ENCODE assay signal across 13 mouse cellular contexts in the genomic region with DNA sequence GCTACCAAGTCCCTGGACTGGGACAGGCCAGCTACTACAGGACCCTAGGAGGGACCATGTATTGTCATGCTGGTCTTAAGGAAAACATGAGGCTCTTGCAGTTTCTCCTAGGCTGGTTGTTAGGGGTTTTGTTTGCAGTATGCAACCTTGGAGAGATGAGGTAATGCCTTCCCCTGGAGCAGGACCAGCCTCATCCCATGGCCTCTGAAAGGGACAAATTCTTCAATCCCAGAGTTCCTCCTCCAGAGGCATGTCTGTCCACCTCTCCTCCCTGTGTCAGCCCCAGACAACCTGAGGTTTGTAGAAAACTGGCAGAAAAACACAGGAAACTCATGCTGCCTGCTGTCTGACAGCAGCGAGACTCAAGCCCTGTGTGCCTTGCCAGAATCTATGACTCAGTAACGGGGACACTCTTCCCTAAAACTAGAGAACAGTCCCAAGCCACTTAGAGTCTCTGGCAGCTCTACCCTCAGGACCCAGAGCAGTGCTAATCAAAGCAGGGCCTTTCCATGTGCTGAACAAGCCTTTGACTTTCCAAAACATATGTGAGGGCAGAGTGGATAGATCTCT. TPM values are rescaled to one million over a fixed set of nuclear protein-coding genes. Genes with fewer than 3 reads are reported as not detected.
DNase-seq lines count a peak whose midpoint lies in the region; ATAC-seq lines count a peak whose summit lies in the region.
"Had no signal": no experiment of that assay in that cellular context is flagged by ENCODE, and none has a peak within 500 bp of the region (broad histone marks: within the 10 kb centered on the region; RNA-seq: fewer than 3 reads in every experiment).

No protein-coding gene starts in this region.

- H3K4me2 ChIP-seq in embryonic facial prominence, embryonic 15.5 days (replicated peaks), result no peak overlapping the region
- H3K4me2 ChIP-seq: limb, embryonic 13.5 days; lung, embryonic 15.5 days; midbrain, embryonic 15.5 days; neural tube, embryonic 15.5 days; stomach, embryonic 15.5 days had no signal

- intact Hi-C loops in heart, postnatal 36 days (cut with DNase I), result no loop called here

- DNase-seq in heart, adult 18-20 months, result peak; percentile 56 to 75
- no peak for DNase-seq in heart, embryonic 10.5 days (ENCODE audit: low spot score)
- peak; percentile 79 for DNase-seq in adipocyte (ENCODE audit: low spot score)
- peak; percentile 24 to 49 for DNase-seq in heart, postnatal 36 days
- no peak for DNase-seq in testis, postnatal 10 days (ENCODE audit: low spot score)
- DNase-seq: right cerebral cortex, postnatal 14 days had no signal

- no peaks in the 10 kb centered on the region for H3K36me3 ChIP-seq in heart, embryonic 10.5 days
- H3K36me3 ChIP-seq in embryonic facial prominence, embryonic 15.5 days, result no peaks in the 10 kb centered on the region
- H3K36me3 ChIP-seq: limb, embryonic 13.5 days; lung, embryonic 15.5 days; midbrain, embryonic 15.5 days; neural tube, embryonic 15.5 days; stomach, embryonic 15.5 days had no signal

- 58% methylated on average over 2 of the region's 2 CpGs for WGBS in heart, embryonic 10.5 days
- WGBS in embryonic facial prominence, embryonic 15.5 days, result 28% methylated on average over 2 of the region's 2 CpGs

- no peak overlapping the region for H3K9ac ChIP-seq in embryonic facial prominence, embryonic 15.5 days
- H3K9ac ChIP-seq: limb, embryonic 13.5 days; lung, embryonic 15.5 days; midbrain, embryonic 15.5 days; neural tube, embryonic 15.5 days; stomach, embryonic 15.5 days had no signal

- no peaks in the 10 kb centered on the region for H3K27me3 ChIP-seq in heart, embryonic 10.5 days (ENCODE audit: insufficient read depth, poor library complexity, severe bottlenecking)
- no peaks in the 10 kb centered on the region for H3K27me3 ChIP-seq in embryonic facial prominence, embryonic 15.5 days
- H3K27me3 ChIP-seq: limb, embryonic 13.5 days; lung, embryonic 15.5 days; midbrain, embryonic 15.5 days; neural tube, embryonic 15.5 days; stomach, embryonic 15.5 days had no signal

- peak; percentile 43; the same call in 1 of the 2 replicates for ATAC-seq in embryonic facial prominence, embryonic 15.5 days (ENCODE audit: insufficient number of reproducible peaks, low FRiP score, low TSS enrichment, low read depth)
- no peak for ATAC-seq in granulocyte monocyte progenitor cell, adult 5-6 weeks (replicated peaks; ENCODE audit: poor library complexity, severe bottlenecking)
- ATAC-seq: midbrain, embryonic 15.5 days had no signal

- no peaks in the 10 kb centered on the region for H3K4me1 ChIP-seq in heart, embryonic 10.5 days
- H3K4me1 ChIP-seq in embryonic facial prominence, embryonic 15.5 days, result peaks cover 11% of the 10 kb centered on the region; the same call in 1 of the 2 replicates
- H3K4me1 ChIP-seq: midbrain, embryonic 15.5 days; neural tube, embryonic 15.5 days; stomach, embryonic 15.5 days had no signal

- H3K27ac ChIP-seq in heart, embryonic 10.5 days, result no peak overlapping the region
- peak overlapping the region; percentile 28; the same call in 1 of the 2 replicates for H3K27ac ChIP-seq in embryonic facial prominence, embryonic 15.5 days (replicated peaks)
- H3K27ac ChIP-seq: limb, embryonic 13.5 days; lung, embryonic 15.5 days; midbrain, embryonic 15.5 days; neural tube, embryonic 15.5 days; stomach, embryonic 15.5 days had no signal

- H3K9me3 ChIP-seq in heart, embryonic 10.5 days, result no peaks in the 10 kb centered on the region
- no peaks in the 10 kb centered on the region for H3K9me3 ChIP-seq in embryonic facial prominence, embryonic 15.5 days (replicated peaks)
- H3K9me3 ChIP-seq: limb, embryonic 13.5 days; lung, embryonic 15.5 days; midbrain, embryonic 15.5 days; neural tube, embryonic 15.5 days; stomach, embryonic 15.5 days had no signal

- H3K4me3 ChIP-seq in heart, embryonic 10.5 days, result no peak overlapping the region
- H3K4me3 ChIP-seq in embryonic facial prominence, embryonic 15.5 days (replicated peaks), result no peak overlapping the region
- H3K4me3 ChIP-seq: limb, embryonic 13.5 days; lung, embryonic 15.5 days; midbrain, embryonic 15.5 days; neural tube, embryonic 15.5 days; stomach, embryonic 15.5 days had no signal

RNA-seq across cellular contexts. Expression of gene Eps8, which starts 36.0 kb away (rescaled TPM):
- total RNA-seq in heart, adult 18-20 months (2021), result 10 to 100 TPM; 11.4 to 13.5 TPM
- polyA plus RNA-seq in heart, embryonic 10.5 days (2016; fragmentation: Nextera tagmentation; extraction: Ambion mirVana), result 14.9 and 16.3 TPM in 2 replicates
- polyA plus RNA-seq in embryonic facial prominence, embryonic 15.5 days (2015; fragmentation: Nextera tagmentation; extraction: Ambion mirVana), result 30.9 and 31.8 TPM in 2 replicates
- 10 to 100 TPM; 12.8 to 14.1 TPM for total RNA-seq in heart, postnatal 36 days (2021)
- total RNA-seq in granulocyte monocyte progenitor cell, adult 5-6 weeks (2014; fragmentation: Nextera tagmentation), result 1.3 and 2.1 TPM in 2 replicates
- total RNA-seq in granulocyte monocyte progenitor cell, adult 5-6 weeks (2017), result 2.8 and 3.9 TPM in 2 replicates

RNA-seq across cellular contexts. Expression of gene Strap, which starts 44.2 kb away (rescaled TPM):
- total RNA-seq in heart, adult 18-20 months (2021), result 10 to 100 TPM; 86.9 to 94.5 TPM
- polyA plus RNA-seq in heart, embryonic 10.5 days (2016; fragmentation: Nextera tagmentation; extraction: Ambion mirVana), result 154 and 170 TPM in 2 replicates
- 136 and 137 TPM in 2 replicates for polyA plus RNA-seq in embryonic facial prominence, embryonic 15.5 days (2015; fragmentation: Nextera tagmentation; extraction: Ambion mirVana)
- 10 to 100 TPM; 89.3 to 92.3 TPM for total RNA-seq in heart, postnatal 36 days (2021)
- 116 and 121 TPM in 2 replicates for total RNA-seq in granulocyte monocyte progenitor cell, adult 5-6 weeks (2014; fragmentation: Nextera tagmentation)
- 155 and 171 TPM in 2 replicates for total RNA-seq in granulocyte monocyte progenitor cell, adult 5-6 weeks (2017)

Comparison
In these comparisons a context has a peak if more than half of its experiments do, and no peak if none do; other contexts are left out.
1. DNase-seq: peak in heart, adult 18-20 months (2 of 2), adipocyte (single experiment) and heart, postnatal 36 days (2 of 2); none in heart, embryonic 10.5 days (single experiment) and testis, postnatal 10 days (single experiment).